Mouse (Mus musculus) left cerebral cortex, postnatal 36 days (tissue): ENCODE measurements around the gene Ces1g. TPM values are rescaled to one million over a fixed set of nuclear protein-coding genes. Genes with fewer than 3 reads are reported as not detected.

ENCODE experiments used
- total RNA-seq, 2 experiments: library from RNA; stranded (reverse); gene quantifications; 2 replicates each; pipeline ENCODE4 v1.2.3; 2021

Gene Ces1g
- total RNA-seq, 2 experiments from 2014 or later, result not detected

Other genes starting within 250 kb of the Ces1g start
- gene Ces1c, start 206.0 kb downstream of the Ces1g start, total RNA-seq, result not detected
- not detected for gene Ces1d, start 139.5 kb downstream of the Ces1g start, total RNA-seq
- not detected for gene Ces1e, start 107.7 kb downstream of the Ces1g start, total RNA-seq
- gene Ces1f, start 57.6 kb downstream of the Ces1g start, total RNA-seq, result not detected
- not detected for gene Ces1h, start 42.4 kb upstream of the Ces1g start, total RNA-seq
- gene Ces5a, start 198.5 kb upstream of the Ces1g start, total RNA-seq, result 1 to 10 TPM in 1 of 2 experiments, under 1 TPM in 1; 0.79 to 1.1 TPM